Mouse (Mus musculus): ENCODE results near the gene Smarca4.
A peak's percentile ranks its signal among the peaks of the same experiment; 100 is the strongest.

Smarca4 gene

GRCm38 (mm10) chr9:21717015-21717414 is 101.0 kb downstream of the Smarca4 start:
- no peak for DNase-seq (ENCODE audit: low read depth, low spot score)

GRCm38 (mm10) chr9:21721036-21721435 is 105.1 kb downstream of the Smarca4 start:
- no peak for DNase-seq (ENCODE audit: low read depth, low spot score)

- peak; percentile 74 for DNase-seq (ENCODE audit: low read depth, low spot score)
These were observed 107.6 kb downstream of the Smarca4 start, which contains the start of gene Ldlr for GRCm38 (mm10) chr9:21723377-21724146. Gene Ldlr, plus strand, starts transcription at chr9:21723483.

GRCm38 (mm10) chr9:21724147-21724536 is 108.2 kb downstream of the Smarca4 start:
- peak; percentile 91 for DNase-seq (ENCODE audit: low read depth, low spot score)

GRCm38 (mm10) chr9:21725224-21726121 is 109.5 kb downstream of the Smarca4 start:
- peak; percentile 17 for DNase-seq (ENCODE audit: low read depth, low spot score)

DNA sequence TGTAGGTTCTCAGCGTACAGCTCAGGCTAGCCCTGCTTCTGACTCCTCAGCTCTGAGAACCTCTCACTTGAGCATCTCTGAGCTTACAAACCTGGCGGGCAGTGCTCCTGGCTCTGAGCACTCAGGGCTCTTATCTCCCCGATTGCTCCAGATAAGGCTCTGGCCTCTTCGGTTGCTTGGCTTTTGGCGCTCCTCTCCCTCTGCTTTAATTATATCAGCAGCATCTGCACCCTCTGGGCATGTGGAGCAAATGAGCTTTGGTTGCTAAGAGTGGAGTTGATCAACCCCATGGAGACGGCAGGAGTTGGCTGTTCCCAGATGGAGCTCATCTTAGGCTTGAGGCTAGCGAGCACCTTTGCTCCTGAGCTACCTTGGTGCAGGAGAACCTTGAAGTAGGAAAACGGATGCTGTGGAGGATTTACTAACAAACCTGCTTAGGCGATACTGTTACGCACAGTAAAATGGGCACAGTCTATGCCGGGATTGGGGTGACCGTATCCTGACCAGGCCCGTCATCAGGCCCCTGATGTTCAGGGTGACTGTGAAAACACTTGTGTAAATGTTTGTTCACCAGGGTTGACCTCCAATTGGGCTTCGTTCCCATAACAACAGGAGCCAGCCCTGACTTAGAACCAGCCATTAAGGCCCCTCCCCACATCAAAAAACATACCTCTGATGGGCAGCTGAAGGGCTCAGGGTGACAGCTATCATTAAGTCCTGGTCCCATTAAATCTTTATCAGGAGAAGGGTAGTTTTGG is 110.4 kb downstream of the Smarca4 start:
- DNase-seq (ENCODE audit: low read depth, low spot score) = no peak

GRCm38 (mm10) chr9:21728261-21728832 is 112.4 kb downstream of the Smarca4 start:
- no peak for DNase-seq (ENCODE audit: low read depth, low spot score)

DNA sequence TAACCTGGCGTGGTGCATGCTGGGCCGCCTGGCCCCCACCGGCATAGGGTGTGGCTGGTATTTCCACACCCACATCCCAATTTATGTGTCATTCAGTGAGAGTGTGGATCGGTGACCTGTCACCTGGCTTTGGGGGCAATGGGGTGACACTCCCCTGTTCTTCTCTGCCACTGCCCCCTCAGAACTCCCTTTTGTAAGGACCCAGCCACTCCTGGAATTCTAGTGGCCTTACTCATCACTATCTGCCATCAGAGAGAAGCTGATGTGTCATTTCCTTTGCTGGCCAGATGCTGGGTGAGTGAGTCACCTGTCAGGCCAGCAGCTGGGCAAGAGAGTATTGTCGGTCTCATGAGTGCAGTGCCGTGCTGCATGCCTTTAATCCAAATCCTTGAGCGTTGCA is 113.3 kb downstream of the Smarca4 start:
- no peak for DNase-seq (ENCODE audit: low read depth, low spot score)

DNA sequence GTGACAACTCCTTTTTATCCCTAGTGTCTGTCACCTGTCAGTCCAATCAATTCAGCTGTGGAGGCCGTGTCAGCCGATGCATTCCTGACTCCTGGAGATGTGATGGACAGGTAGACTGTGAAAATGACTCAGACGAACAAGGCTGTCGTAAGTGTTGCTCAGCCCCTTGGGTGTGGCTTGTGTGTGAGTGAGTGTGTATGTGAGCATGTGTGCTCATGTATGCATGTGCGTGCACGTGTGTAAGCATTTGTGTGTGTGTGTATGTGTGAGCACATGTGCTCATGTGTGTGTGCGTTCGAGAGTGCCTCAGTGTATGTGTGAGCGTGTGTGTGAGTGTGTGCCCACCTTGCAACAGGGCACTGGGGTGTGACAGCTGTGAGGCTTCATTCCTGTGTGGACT is 116.3 kb downstream of the Smarca4 start:
- no peak for DNase-seq (ENCODE audit: low read depth, low spot score)

DNA sequence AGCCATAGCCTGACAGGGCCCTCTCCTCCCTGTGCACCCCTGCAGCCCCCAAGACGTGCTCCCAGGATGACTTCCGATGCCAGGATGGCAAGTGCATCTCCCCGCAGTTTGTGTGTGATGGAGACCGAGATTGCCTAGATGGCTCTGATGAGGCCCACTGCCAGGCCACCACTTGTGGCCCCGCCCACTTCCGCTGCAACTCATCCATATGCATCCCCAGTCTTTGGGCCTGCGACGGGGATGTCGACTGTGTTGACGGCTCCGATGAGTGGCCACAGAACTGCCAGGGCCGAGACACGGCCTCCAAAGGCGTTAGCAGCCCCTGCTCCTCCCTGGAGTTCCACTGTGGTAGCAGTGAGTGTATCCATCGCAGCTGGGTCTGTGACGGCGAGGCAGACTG is 117.5 kb downstream of the Smarca4 start:
- DNase-seq (ENCODE audit: low read depth, low spot score) = no peak

- DNase-seq (ENCODE audit: low read depth, low spot score) = no peak
These were observed 118.0 kb downstream of the Smarca4 start for GRCm38 (mm10) chr9:21733989-21734388.

DNA sequence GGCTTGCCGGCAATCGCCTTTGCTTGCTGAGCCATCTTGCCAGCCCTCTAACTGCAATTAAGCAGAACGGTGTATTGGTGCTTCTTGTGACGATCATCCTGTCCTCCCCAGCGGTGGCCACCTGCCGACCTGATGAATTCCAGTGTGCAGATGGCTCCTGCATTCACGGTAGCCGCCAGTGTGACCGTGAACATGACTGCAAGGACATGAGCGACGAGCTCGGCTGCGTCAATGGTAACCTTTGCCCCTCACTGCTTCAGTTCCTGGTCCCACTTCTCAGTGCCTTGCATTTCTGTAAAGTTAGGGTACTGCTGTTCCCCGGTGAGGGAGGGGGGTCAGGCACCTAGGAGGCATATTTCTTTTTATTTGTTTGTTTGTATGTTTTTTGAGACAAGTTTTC is 119.2 kb downstream of the Smarca4 start:
- no peak for DNase-seq (ENCODE audit: low read depth, low spot score)

DNA sequence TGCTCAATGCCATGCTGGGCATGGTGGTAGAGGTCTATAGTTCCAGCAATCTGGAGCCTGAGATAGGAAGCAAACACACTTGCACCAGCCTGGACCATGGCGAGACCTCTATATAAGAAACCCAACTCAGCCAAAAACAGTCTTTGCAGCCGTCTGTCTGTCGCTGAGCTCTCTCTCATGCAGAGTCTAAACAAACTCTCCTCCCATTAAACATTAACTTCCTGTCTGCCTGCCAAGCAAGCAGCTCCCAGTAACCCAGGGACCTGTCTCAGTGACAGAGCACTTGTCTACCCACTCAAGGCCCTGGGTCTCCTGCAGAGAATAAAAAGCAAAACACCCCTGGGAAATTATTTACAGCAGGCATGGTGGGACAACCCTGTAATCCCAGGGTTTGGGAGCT is 120.6 kb downstream of the Smarca4 start:
- no peak for DNase-seq (ENCODE audit: low read depth, low spot score)

DNA sequence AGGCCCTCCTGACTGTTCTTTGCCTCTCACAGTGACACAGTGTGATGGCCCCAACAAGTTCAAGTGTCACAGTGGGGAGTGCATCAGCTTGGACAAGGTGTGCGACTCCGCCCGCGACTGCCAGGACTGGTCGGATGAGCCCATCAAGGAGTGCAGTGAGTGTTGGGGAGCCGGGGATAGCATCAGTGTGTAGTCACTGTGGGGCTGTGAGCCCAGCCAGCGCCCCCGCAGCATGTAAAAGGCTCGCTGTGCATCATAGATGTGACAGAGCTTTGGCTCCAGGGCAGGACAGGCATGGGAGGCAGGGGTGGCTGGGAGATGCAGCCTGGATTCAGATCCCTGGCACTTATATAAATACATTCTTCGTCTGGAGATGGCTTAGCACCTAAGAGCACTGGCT is 121.2 kb downstream of the Smarca4 start:
- DNase-seq (ENCODE audit: low read depth, low spot score) = no peak

DNA sequence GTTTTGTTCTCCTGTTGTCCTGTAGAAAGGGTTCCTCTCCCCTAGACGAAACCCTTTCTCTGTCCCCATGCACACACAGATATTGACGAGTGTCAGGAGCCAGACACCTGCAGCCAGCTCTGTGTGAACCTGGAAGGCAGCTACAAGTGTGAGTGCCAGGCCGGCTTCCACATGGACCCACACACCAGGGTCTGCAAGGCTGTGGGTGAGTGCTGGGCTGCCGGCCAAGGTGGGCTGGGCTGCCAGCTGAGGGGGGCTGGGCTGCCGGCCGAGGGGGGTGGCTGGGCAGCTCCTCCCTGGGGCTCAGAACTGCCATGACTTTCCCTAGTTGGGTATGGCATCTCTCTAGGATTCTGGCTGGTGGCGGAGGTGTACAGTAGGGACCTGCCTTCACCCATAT is 122.8 kb downstream of the Smarca4 start:
- peak; percentile 18 for DNase-seq (ENCODE audit: low read depth, low spot score)

GRCm38 (mm10) chr9:21740427-21740826 is 124.5 kb downstream of the Smarca4 start:
- no peak for DNase-seq (ENCODE audit: low read depth, low spot score)

GRCm38 (mm10) chr9:21741514-21741913 is 125.5 kb downstream of the Smarca4 start:
- DNase-seq (ENCODE audit: low read depth, low spot score) = no peak

GRCm38 (mm10) chr9:21747238-21747774 is 131.3 kb downstream of the Smarca4 start:
- no peak for DNase-seq (ENCODE audit: low read depth, low spot score)

GRCm38 (mm10) chr9:21748033-21748432 is 132.1 kb downstream of the Smarca4 start:
- no peak for DNase-seq (ENCODE audit: low read depth, low spot score)

- DNase-seq (ENCODE audit: low read depth, low spot score) = no peak
These were observed 132.5 kb downstream of the Smarca4 start for GRCm38 (mm10) chr9:21748491-21748890.

- no peak for DNase-seq (ENCODE audit: low read depth, low spot score)
These were observed 133.6 kb downstream of the Smarca4 start for GRCm38 (mm10) chr9:21749382-21750118.
